Mouse (Mus musculus) olfactory bulb, adult 2 months (tissue): ENCODE results near the gene Panx3.

ENCODE experiments used
- CTCF ChIP-seq: fragments of 200-500 bp; IDR thresholded peaks from 2 replicates; pipeline ENCODE4 v1.5.1; 2012; ENCODE audit warnings: low read depth, mild to moderate bottlenecking, low read length, moderate library complexity; ENCODE audit not compliant: insufficient read depth
- POLR2A ChIP-seq: fragments of 200-500 bp; IDR thresholded peaks from 2 replicates; pipeline ENCODE4 v1.6.1; 2012; ENCODE audit warnings: mild to moderate bottlenecking, low read depth, low read length, moderate library complexity; ENCODE audit not compliant: insufficient read depth

DNA sequence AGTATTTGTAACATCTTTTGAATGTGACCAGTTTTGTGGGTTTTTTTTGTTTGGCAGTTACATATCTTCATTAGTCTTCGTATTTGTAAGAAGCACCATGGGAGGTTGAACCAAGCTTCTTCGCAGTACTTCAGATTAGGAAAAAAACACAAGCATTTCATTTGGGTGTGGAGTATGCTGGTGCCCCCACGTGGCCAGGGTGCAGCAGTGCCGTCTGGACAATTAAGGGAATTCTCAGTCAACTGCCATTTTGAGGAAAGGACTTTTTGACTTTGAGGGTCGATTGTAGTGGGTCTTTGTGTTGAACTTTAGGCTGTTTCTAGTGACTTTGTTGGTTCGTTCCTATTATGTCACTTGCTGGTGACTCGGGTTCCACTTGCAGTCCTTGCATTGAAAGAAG lies 32.7 kb downstream of the Panx3 start:
- TF ChIP-seq CTCF: peak; percentile 43; the same call in 1 of the 2 replicates
- TF ChIP-seq POLR2A: no peak
